Mouse (Mus musculus) kidney, embryonic 15.5 days (tissue): ENCODE data around the gene Igfbp2. TPM values are rescaled to one million over a fixed set of nuclear protein-coding genes. Genes with fewer than 3 reads are reported as not detected.

ENCODE experiments used
- ATAC-seq: fragments of 200-750 bp; cut with Nextera tagmentation; replicated peaks from 2 replicates; pipeline ENCODE4 v1.8.0; 2017; ENCODE audit warnings: moderate TSS enrichment; ENCODE audit not compliant: low FRiP score
- H3K27ac ChIP-seq: fragments of 300-500 bp; sonication (generic); 2 replicates; pipeline ENCODE4 v1.5.1; 2015; ENCODE audit warnings: mild to moderate bottlenecking, inconsistent platforms
- H3K27me3 ChIP-seq: fragments of 300-500 bp; sonication (generic); 2 replicates; pipeline ENCODE4 v1.6.1; 2015; ENCODE audit warnings: inconsistent platforms
- H3K36me3 ChIP-seq: fragments of 300-500 bp; sonication (generic); 2 replicates; pipeline ENCODE4 v1.6.1; 2015; ENCODE audit warnings: inconsistent platforms
- H3K4me1 ChIP-seq: fragments of 300-500 bp; sonication (generic); 2 replicates; pipeline ENCODE4 v1.6.1; 2015; ENCODE audit warnings: inconsistent platforms
- H3K4me2 ChIP-seq: fragments of 300-500 bp; sonication (generic); 2 replicates; pipeline ENCODE4 v1.6.1; 2015; ENCODE audit warnings: moderate library complexity, mild to moderate bottlenecking, inconsistent platforms
- H3K4me3 ChIP-seq: fragments of 300-500 bp; sonication (generic); replicated peaks from 2 replicates; pipeline ENCODE4 v1.5.1; 2015; ENCODE audit warnings: mild to moderate bottlenecking, inconsistent platforms
- H3K9ac ChIP-seq: fragments of 300-500 bp; sonication (generic); 2 replicates; pipeline ENCODE4 v1.6.1; 2015; ENCODE audit warnings: mild to moderate bottlenecking, inconsistent platforms
- H3K9me3 ChIP-seq: fragments of 300-500 bp; sonication (generic); replicated peaks from 2 replicates; pipeline ENCODE4 v1.6.1; 2016; ENCODE audit warnings: inconsistent platforms
- WGBS: fragments of 180-500 bp; shearing (Covaris S2); methylation state at CpG from one replicate; pipeline ENCODE4 v1.1.7; 2015; ENCODE audit warnings: mixed read lengths; 5-methylcytosine and 5-hydroxymethylcytosine counted together
- polyA plus RNA-seq: library from polyadenylated mRNA; unstranded; fragments of >200 nt; fragmentation: Nextera tagmentation; extraction: Ambion mirVana; gene quantifications from 2 replicates; pipeline ENCODE4 v1.2.1, GENCODE M21; 2015

The Igfbp2 gene
- polyA plus RNA-seq, 1 experiment from 2014 or later = 150 TPM

- Histone ChIP-seq H3K4me1 (0 out of 2 replicates have a peak, but pooled peaks cover 4% of the 10 kb centered on the region), H3K9ac (no peak overlapping the region), H3K4me3 (no peak overlapping the region), H3K9me3 (no peaks in the 10 kb centered on the region), H3K27me3 (no peaks in the 10 kb centered on the region), H3K27ac (no peak overlapping the region; the same call in 1 of the 2 replicates), H3K4me2 (no peak overlapping the region), H3K36me3 (peaks cover 3% of the 10 kb centered on the region; the same call in 1 of the 2 replicates)
- no peak; the same call in 1 of the 2 replicates for ATAC-seq
- WGBS = 53% methylated on average over 8 of the region's 8 CpGs
Measured at GRCm38 (mm10) chr1:72839356-72839755, 15.1 kb downstream of the Igfbp2 start.

GRCm38 (mm10) chr1:72839791-72840190 is 15.5 kb downstream of the Igfbp2 start:
- Histone ChIP-seq H3K27ac (no peak overlapping the region), H3K27me3 (no peaks in the 10 kb centered on the region), H3K36me3 (peaks cover 3% of the 10 kb centered on the region; the same call in 1 of the 2 replicates), H3K4me3 (no peak overlapping the region), H3K9ac (no peak overlapping the region), H3K4me1 (0 out of 2 replicates have a peak, but pooled peaks cover 4% of the 10 kb centered on the region), H3K4me2 (no peak overlapping the region), H3K9me3 (no peaks in the 10 kb centered on the region)
- WGBS = 94% methylated on average over 7 of the region's 7 CpGs
- ATAC-seq = no peak

GRCm38 (mm10) chr1:72842666-72843459 is 18.6 kb downstream of the Igfbp2 start:
- 91% methylated on average over 18 of the region's 18 CpGs for WGBS
- H3K36me3 ChIP-seq = no peaks in the 10 kb centered on the region
- H3K9me3 ChIP-seq = no peaks in the 10 kb centered on the region
- no peak overlapping the region for H3K9ac ChIP-seq
- no peak overlapping the region for H3K4me2 ChIP-seq
- H3K4me1 ChIP-seq = 0 out of 2 replicates have a peak, but pooled peaks cover 4% of the 10 kb centered on the region
- ATAC-seq = no peak
- no peaks in the 10 kb centered on the region for H3K27me3 ChIP-seq
- H3K4me3 ChIP-seq = no peak overlapping the region
- no peak overlapping the region for H3K27ac ChIP-seq

DNA sequence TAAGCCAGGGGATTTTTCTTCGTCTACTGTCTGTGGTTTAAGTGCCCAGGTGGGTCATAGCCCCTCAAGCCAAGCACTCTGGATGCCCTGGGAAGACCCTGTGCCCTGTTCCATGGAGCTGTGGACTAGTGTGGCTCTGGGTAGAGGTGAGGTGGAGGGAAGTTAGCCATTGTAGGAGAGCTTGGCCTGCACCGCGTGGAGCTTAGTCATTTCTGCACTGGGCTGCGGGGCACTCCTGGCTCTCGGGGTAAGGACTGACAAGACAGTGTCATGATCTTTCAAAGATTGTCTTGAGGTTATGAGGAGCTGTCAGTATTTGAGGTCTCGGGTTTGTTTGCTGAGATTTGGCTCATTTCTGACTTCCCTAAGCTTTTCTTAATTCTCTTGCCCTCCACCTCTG is 20.4 kb downstream of the Igfbp2 start:
- Histone ChIP-seq H3K27ac (no peak overlapping the region), H3K27me3 (no peaks in the 10 kb centered on the region), H3K9me3 (no peaks in the 10 kb centered on the region), H3K9ac (no peak overlapping the region), H3K4me1 (no peaks in the 10 kb centered on the region), H3K4me2 (no peak overlapping the region), H3K4me3 (no peak overlapping the region), H3K36me3 (peaks cover 5% of the 10 kb centered on the region; the same call in 1 of the 2 replicates)
- WGBS = 91% methylated on average over 6 of the region's 6 CpGs
- ATAC-seq = no peak

GRCm38 (mm10) chr1:72847849-72848380 is 23.6 kb downstream of the Igfbp2 start:
- no peak overlapping the region for H3K9ac ChIP-seq
- no peak for ATAC-seq
- WGBS = 92% methylated on average over 4 of the region's 4 CpGs

GRCm38 (mm10) chr1:72849037-72849436 is 24.7 kb downstream of the Igfbp2 start:
- ATAC-seq = no peak
- no peak overlapping the region for H3K4me2 ChIP-seq
- H3K36me3 ChIP-seq = peaks cover 20% of the 10 kb centered on the region; the same call in 1 of the 2 replicates
- no peak overlapping the region for H3K27ac ChIP-seq
- no peaks in the 10 kb centered on the region for H3K9me3 ChIP-seq
- WGBS = 84% methylated on average over 8 of the region's 8 CpGs
- H3K9ac ChIP-seq = no peak overlapping the region
- H3K4me3 ChIP-seq = no peak overlapping the region
- no peaks in the 10 kb centered on the region for H3K4me1 ChIP-seq
- no peaks in the 10 kb centered on the region for H3K27me3 ChIP-seq

More at GRCm38 (mm10) chr1:72847849-72848380, 23.6 kb downstream of the Igfbp2 start:
- H3K4me3 ChIP-seq = no peak overlapping the region
- H3K4me2 ChIP-seq = no peak overlapping the region
- no peak overlapping the region for H3K27ac ChIP-seq
- no peaks in the 10 kb centered on the region for H3K27me3 ChIP-seq
- no peaks in the 10 kb centered on the region for H3K4me1 ChIP-seq
- H3K36me3 ChIP-seq = peaks cover 20% of the 10 kb centered on the region; the same call in 1 of the 2 replicates
- no peaks in the 10 kb centered on the region for H3K9me3 ChIP-seq

- WGBS = 79% methylated on average over 1 of the region's 1 CpGs
- Histone ChIP-seq H3K36me3 (peaks cover 26% of the 10 kb centered on the region), H3K4me2 (no peak overlapping the region)
Measured at GRCm38 (mm10) chr1:72853759-72854158, 29.5 kb downstream of the Igfbp2 start.

DNA sequence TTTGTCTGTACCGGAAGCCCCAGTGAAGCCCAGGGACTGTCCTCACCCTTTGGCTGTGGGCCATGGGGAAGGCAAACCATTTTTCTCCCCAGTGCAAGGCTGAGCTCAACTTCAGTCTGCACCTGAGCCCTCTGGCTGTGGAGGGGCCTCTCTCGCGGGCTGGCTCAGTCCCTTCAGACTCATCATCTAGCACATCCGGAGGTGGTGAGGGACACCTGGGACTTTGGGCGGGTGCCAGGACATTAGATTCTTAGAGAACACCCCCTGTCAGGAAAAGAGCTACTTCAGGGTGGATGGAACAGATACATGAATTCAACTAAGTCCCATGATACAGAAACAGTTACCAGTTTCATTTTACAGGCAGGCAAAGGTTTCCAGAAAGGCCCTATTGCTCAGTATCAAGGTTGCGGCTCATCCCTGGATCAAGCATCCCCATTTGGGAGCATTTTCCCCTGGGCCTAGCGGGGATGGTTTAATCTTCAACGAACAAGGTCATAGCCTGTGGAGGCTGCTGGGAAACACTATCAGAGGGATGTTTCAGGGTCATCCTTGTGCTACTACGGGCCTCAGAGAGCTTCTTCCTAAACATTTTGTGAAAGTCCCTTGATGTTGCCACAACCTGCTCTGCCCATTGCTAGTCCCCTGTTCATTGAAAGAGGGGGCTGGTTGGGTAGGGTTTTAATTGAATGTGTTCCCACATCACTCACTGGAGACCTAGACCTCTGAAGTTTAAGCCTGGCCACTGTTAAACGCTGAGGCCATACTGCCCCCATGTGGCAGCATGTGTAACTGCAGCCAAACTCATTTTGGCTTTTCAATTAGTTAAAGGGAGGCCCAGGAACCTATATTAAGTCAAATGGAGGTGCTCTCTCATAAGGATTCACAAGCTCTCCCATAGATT is 30.3 kb downstream of the Igfbp2 start:
- WGBS = 50% methylated on average over 10 of the region's 10 CpGs
- no peaks in the 10 kb centered on the region for H3K9me3 ChIP-seq
- H3K4me3 ChIP-seq = no peak overlapping the region
- peaks cover 29% of the 10 kb centered on the region for H3K36me3 ChIP-seq
- H3K27ac ChIP-seq = no peak overlapping the region
- H3K4me1 ChIP-seq = 0 out of 2 replicates have a peak, but pooled peaks cover 7% of the 10 kb centered on the region
- no peaks in the 10 kb centered on the region for H3K27me3 ChIP-seq
- H3K4me2 ChIP-seq = no peak overlapping the region
- no peak overlapping the region for H3K9ac ChIP-seq
- ATAC-seq = 0 out of 2 replicates have a peak, but pooled peaks have one; percentile 8

More at GRCm38 (mm10) chr1:72853759-72854158, 29.5 kb downstream of the Igfbp2 start:
- no peak for ATAC-seq
- Histone ChIP-seq H3K9ac (no peak overlapping the region), H3K4me1 (0 out of 2 replicates have a peak, but pooled peaks cover 7% of the 10 kb centered on the region), H3K9me3 (no peaks in the 10 kb centered on the region), H3K27me3 (no peaks in the 10 kb centered on the region), H3K27ac (no peak overlapping the region), H3K4me3 (no peak overlapping the region)

DNA sequence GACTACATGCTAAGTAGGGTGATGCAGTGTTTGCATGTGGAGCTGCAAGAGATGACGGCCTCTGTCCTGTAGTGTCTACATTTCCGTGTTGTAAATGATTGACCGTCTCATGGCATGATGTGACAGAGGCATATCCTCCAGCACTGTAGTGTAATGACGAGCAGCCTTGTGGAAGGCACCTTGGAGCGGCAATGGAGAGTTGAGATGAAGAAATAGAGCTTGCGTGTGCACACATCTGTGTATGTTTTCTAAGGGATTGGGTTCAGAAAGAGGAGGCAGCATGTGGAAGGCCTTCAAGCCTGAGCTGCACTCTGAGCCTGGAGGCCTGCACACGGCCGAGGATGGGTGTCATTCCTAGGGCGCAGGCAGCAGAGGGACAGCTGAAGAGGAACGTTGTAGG is 31.4 kb downstream of the Igfbp2 start:
- Histone ChIP-seq H3K9me3 (no peaks in the 10 kb centered on the region), H3K4me2 (no peak overlapping the region), H3K4me3 (no peak overlapping the region), H3K27ac (no peak overlapping the region), H3K4me1 (0 out of 2 replicates have a peak, but pooled peaks cover 7% of the 10 kb centered on the region), H3K27me3 (no peaks in the 10 kb centered on the region), H3K36me3 (peaks cover 38% of the 10 kb centered on the region), H3K9ac (no peak overlapping the region)
- 83% methylated on average over 10 of the region's 10 CpGs for WGBS
- no peak for ATAC-seq

- H3K9ac ChIP-seq = no peak overlapping the region
- no peak overlapping the region for H3K27ac ChIP-seq
- peak; percentile 26; the same call in 1 of the 2 replicates for ATAC-seq
- H3K9me3 ChIP-seq = no peaks in the 10 kb centered on the region
- 0 out of 2 replicates have a peak, but pooled peaks cover 7% of the 10 kb centered on the region for H3K4me1 ChIP-seq
- no peaks in the 10 kb centered on the region for H3K27me3 ChIP-seq
- no peak overlapping the region for H3K4me2 ChIP-seq
- peaks cover 40% of the 10 kb centered on the region for H3K36me3 ChIP-seq
- no peak overlapping the region for H3K4me3 ChIP-seq
- 82% methylated on average over 19 of the region's 19 CpGs for WGBS
Measured at GRCm38 (mm10) chr1:72856209-72856909, 32.1 kb downstream of the Igfbp2 start.

GRCm38 (mm10) chr1:72857142-72857541 is 32.8 kb downstream of the Igfbp2 start:
- H3K27ac ChIP-seq = no peak overlapping the region
- H3K4me1 ChIP-seq = 0 out of 2 replicates have a peak, but pooled peaks cover 7% of the 10 kb centered on the region
- H3K9me3 ChIP-seq = no peaks in the 10 kb centered on the region
- ATAC-seq = no peak
- H3K36me3 ChIP-seq = peaks cover 40% of the 10 kb centered on the region
- H3K4me3 ChIP-seq = no peak overlapping the region
- no peak overlapping the region for H3K9ac ChIP-seq
- H3K4me2 ChIP-seq = no peak overlapping the region
- H3K27me3 ChIP-seq = no peaks in the 10 kb centered on the region
- 73% methylated on average over 7 of the region's 7 CpGs for WGBS
